Mouse (Mus musculus): ENCODE results near the gene Ano1.

Ano1 gene

DNA sequence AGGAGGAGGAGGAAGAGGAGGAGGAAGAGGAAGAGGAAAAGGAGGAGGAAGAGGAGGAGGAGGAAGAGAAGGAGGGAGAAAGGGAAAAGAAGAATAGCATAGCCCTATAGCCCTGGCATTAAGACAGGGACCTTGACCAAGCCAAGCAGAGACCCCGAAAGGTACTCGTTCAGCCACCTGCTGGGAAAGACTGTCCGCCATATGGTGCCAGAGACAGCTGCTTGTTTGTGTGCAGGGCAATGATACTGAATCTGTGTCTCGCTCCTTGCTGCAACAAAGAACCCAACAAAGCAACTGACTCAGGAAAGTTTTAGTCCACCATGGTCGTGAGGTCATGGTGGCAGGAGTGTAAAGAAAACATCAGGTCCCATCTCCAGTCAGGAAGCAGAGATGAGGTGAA is 34.0 kb downstream of the Ano1 start:
- no peak for DNase-seq (ENCODE audit: extremely low read depth, low read depth, low spot score)

DNA sequence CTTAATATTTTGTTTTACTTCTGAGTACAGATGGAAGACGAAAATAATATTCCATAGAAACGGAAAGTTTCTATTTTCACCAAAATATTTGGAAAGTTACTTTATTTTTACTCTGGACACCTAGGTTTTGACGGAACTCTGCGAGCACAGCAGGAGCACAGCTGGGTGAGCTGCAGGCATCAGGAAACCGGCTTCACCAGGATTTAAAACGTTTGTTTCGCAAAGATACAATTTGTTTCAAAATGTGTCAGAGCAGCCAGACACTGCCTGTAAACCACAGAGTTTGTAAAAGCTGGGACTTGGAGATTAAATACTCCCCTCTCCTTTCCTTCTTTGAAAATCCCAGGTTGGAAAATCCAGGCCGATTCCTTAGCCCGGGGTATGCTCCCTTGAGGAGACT is 53.9 kb downstream of the Ano1 start:
- no peak for DNase-seq (ENCODE audit: extremely low read depth, low read depth, low spot score)

DNA sequence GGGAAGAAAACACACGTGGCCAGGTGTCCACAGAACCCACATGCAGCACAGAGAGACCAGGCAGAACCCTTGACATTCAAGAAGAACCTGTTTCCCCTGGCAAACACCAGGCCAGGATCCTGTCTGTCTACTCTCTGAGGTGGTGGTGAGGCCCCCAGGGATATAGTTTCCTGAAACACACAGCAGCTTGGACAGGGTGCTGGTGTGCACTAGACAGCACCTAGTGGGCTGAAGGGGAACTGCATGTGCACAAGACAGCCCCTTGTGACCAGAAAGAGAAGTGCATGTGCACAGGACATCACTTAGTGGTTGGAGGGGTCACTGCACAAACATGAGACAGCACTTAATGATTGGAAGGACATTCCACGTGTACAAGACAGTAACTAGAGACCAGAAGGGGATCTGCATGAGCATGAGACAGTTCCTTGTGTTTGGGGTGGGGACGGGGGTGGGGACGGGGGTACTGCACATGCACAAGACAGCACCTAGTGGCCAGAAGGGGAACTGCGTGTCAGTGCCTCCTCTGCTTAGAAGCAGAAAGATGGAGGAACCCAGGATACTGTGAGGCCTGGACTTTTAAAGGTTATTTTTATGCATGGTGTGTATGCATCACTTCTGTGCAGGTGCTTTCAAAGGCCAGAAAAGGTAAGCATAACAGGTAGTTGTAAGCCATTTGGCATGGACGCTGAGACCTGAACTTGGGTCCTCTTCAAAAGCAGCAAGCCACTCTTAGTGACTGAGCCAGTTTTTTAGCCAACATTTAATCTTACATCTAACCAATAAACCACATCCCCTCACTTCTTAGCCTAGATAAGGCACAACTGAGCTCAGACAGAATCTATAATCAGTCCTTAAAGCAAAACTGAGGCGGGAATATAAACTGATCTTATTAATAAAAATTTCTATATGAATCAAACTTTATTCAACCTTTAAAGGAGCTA is 54.7 kb downstream of the Ano1 start:
- peak; percentile 79 for DNase-seq (ENCODE audit: extremely low read depth, low read depth, low spot score)

DNA sequence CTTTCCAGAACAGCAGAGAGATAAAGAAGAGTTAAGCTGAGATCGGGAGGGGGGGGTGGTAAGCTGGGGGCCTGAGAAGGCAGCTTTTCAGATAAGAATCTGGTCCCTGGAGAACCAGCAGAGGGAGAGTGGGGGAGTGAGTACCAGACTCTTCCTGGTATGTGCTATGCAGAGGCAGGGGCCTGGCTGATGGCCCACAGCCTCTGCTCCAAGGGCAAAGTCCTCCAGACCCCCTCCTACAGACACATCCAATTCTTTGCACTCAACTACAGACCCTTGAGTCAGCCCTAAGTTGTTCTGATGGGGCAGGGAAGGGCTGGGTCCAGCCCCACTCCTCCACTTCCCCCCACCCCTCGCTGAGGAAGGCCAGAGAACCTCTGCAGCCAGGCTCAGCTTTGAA is 61.9 kb downstream of the Ano1 start:
- DNase-seq (ENCODE audit: extremely low read depth, low read depth, low spot score) = no peak

DNA sequence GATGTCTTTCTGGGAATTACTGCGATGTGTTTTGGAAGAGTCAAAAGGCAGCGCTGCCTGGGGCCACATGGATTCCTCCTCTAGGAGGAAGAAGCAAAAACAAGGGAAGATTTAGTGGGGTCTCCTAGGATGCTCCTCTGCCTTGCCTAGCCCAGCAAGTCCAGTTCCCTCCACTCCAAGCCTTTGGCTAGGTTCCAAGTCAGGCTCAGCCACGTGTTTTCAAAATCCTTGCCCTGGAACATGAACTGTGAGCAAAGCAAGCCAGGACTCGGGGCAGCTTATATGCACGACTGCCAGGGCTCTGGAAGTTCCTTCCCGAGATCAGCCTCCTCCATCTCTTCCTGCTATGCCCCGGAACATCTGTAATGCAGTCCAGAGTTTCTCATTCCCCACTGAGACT is 62.6 kb downstream of the Ano1 start:
- no peak for DNase-seq (ENCODE audit: extremely low read depth, low read depth, low spot score)

DNA sequence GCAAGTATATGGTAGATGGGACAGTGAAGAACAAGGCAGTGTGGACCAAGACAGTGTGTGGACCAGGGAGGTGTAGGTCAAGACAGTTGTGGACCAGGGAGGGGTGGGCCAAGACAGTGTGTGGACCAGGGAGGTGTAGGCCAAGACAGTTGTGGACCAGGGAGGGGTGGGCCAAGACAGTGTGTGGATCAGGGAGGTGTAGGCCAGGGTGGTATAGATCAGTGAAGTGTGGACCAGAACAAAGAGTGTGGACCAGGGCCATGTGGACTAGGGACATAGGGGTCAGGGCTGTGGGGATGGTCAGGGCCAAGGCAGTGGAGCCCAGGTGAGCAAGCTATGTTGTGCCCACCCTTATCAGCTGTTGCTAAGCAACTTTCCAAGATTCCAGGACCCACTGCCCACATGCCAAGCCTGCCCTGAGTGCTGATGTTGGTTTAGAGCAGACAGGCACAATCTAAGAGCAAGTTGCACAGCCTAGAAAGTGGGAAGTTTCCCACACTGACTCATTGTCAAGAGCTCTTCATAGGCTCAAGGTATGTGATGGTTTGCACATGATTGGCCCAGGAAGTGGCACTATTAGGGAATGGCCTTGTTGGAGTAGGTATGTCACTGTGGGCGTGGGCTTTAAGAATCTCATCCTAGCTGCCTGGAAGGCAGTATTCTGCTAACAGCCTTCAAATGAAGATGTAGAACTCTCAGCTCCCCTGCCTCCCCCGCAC is 64.0 kb downstream of the Ano1 start:
- DNase-seq (ENCODE audit: extremely low read depth, low read depth, low spot score) = no peak

DNA sequence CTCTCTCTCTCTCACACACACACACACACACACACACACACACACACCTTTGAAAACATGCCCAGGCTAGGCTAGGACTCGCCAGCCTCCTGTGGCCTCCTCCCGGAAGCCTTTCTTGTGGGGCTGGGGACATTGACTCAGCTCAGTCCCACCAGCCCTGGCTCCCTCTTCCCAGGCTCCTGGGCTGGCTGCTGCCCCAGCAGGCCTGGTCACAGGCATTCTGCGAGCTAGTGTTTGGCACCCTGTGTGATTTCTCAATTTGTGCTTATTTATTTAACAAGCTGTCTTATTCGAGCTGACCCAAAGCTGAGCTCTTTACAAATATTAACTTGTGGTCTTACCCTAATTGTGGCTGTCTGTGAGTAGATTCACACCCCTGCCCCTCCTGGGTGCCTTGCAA is 66.8 kb downstream of the Ano1 start:
- DNase-seq (ENCODE audit: extremely low read depth, low read depth, low spot score) = no peak

DNA sequence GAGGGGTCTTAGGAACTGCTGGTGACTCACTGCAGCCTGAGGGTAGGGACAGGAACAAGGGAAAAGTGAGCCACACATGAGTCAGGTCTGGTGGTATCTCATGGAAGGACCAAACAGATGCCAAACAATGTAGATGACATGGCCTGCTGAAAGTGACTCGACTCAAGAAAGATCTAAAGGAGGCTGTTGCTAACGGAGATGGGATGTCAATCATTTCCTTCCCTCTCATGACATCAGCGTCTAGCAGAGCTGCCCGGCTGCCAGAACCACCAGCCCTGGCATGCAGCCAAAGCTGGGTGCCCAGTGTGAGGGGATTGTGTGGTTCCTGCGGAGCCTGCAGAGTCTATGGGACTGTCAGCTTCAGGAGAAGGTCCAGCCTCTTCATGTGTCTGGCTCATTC is 67.3 kb downstream of the Ano1 start:
- DNase-seq (ENCODE audit: extremely low read depth, low read depth, low spot score) = no peak

DNA sequence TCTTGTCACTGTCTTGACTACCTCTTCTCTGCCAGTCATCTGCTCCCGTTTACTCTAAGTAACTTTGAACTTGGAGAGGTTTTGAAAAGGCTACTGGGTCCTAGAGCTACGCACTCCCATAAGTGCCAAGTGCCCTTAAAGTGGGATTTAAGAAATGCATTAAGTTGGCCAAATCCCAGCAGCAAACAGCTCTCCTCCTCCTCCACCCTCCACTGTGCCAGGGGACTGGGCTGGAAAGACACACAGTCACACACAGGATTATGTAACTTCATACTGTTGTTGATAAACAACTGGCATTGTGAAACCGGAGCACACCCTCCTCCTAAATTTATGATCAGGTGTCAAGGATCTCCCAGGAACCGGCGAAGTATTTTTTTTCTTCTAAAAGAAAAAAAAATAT is 71.7 kb downstream of the Ano1 start:
- peak; percentile 71 for DNase-seq (ENCODE audit: extremely low read depth, low read depth, low spot score)

DNA sequence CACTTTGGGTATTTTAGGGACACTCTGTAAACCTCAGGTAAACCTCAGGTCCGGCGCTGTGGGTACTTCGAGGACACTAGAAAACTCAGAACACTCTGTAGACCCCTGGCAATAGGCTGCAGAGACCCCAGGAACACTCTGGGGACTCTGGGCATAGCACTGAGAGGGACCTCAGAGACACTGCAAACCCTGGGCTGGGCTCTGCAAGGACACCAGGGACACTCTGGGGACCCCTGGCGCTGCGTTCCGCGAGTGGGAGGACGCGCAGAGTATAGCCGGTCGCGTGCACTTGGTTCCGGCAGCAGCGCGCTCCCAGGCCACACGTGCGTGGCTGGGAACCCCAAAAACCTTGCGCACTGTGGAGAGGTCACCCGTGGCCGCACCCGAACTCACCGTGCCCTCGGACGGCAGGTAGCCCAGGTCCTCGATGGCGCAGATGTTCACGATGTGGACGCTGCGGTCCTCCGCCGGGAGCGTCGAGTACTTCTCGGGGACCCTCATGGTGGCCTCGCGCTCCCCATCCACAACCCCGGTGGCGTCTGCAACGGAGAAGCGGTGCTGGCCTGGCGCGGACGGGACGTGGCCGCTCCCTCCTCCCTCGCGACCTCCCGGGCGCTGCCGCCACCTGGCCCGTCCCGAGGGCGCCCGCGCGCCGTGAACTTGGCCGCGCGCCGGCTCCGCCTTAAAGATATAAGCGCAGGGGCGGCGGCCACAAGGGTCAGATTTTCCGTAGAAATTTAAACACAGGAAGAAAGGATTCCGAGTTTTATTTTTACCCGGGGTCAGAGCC is 73.3 kb downstream of the Ano1 start:
- DNase-seq (ENCODE audit: extremely low read depth, low read depth, low spot score) = no peak

DNA sequence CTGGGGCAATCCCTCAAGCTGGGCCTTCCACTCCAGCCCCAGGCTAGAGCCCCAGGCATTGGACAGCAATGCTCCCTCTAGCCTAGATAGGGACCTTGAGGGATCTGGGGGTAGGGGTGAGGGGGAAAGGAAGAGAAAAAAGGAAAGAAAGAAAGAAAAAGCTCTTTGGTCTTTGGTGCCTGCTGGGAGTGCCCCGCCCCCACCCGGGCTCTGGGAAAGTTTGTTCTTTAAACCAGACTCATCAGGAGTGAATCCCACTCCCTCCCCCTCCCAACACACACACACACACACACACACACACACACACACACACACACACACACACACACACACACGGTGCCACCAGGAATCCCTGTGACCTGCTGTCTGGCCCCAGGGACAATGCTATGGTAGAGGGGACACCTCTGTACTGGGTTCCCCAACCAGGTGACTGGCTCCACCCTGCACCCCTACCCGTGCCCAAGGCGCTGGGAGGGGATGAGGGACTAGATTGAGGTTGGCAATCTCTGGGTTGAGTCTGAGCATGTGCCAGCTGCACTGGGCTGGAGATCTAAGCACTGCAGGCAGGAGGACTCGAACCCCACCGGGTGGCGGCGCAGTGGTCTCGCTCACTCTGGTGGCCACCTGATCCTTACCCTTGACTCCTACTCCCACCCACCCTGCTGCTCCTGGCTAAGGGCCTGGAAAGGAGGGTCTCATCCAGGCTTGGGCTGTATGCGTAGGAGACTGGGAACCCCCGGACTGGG is 74.3 kb downstream of the Ano1 start:
- no peak for DNase-seq (ENCODE audit: extremely low read depth, low read depth, low spot score)

DNA sequence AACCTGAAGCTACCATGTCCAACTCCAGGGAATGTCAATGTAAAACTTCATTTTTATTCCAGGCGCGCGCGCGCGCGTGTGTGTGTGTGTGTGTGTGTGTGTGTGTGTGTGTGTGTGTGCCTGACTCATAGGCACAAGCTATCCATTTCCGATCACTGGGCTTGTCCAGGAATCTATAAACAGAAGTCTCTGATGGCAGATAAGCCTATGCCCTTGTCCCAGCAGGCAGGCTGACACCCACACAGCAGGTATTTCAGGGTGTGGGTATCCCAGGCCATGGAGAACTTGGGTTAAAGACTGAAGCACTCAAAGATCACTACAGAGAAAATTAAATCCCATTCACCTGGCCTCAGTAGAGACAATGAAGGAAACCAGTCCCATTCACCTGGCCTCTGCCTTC is 76.1 kb downstream of the Ano1 start:
- no peak for DNase-seq (ENCODE audit: extremely low read depth, low read depth, low spot score)

DNA sequence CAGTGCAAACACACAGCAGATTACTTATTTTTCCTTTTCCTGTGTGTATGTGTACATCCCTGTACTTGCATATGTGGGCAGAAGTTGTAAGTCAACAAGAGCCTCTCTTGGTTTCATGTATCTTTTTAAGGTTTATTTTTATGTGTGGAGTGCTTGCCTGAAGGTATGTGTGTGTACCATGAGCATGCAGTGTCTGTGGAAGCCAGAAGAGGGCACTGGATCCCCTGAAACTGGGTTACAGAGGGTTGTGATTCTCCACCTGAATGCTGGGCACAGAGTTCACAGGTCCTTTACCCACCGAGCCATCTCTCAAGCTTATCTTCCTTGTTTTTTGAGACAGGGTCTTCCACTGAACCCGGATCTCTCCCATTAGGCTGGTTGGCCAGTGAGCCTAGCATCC is 81.9 kb downstream of the Ano1 start:
- DNase-seq (ENCODE audit: extremely low read depth, low read depth, low spot score) = no peak

DNA sequence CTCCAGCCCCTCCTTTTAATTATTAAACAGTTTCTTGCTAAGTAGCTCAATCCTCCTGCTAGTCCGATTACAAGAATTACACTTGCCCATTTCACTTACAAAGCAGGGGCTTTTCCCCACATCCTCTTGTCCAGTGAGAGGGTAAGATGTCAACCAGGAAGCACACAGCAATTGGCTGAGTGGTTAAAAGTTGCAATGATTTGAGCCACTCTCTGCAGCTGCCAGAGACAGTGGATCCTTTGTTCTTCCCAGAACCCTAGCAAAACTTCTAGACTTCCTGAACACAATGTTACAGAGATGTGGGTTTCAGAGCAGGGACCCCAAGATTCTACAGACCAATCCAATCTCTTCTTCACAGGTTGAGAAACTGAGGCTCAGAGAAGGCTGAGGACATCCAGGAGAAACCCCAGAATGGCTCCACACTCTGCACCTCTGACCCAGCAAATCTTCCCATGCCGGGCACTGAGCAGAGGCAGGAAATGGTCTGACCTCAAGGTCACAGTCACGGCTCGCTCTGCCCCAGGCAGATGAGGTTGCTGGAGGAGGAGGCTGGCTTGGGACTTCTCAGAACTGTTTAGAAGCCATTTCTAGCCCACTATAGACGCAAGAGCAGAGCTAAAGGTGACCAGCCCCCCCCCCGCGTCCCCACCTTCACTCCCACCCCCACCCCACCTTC is 83.0 kb downstream of the Ano1 start:
- no peak for DNase-seq (ENCODE audit: extremely low read depth, low read depth, low spot score)

DNA sequence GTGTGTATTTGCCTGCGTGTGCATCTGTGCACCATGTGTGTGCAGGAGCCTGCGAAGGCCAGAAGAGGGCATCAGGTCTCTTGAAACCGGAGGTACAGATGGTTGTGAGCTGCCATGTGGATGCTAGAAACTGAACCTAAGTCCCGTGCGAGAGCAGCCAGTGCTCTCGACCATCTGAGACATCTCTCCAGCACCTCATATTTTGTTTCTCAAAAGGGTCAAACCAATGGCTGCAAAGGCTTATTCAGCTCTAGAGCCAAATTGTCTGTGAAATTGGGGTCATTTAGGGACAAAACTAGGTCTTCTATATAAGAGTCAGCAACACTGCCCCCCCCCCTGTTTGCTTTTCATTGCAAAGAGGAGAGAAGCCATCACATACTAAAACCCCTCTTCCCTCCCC is 84.7 kb downstream of the Ano1 start:
- no peak for DNase-seq (ENCODE audit: extremely low read depth, low read depth, low spot score)

DNA sequence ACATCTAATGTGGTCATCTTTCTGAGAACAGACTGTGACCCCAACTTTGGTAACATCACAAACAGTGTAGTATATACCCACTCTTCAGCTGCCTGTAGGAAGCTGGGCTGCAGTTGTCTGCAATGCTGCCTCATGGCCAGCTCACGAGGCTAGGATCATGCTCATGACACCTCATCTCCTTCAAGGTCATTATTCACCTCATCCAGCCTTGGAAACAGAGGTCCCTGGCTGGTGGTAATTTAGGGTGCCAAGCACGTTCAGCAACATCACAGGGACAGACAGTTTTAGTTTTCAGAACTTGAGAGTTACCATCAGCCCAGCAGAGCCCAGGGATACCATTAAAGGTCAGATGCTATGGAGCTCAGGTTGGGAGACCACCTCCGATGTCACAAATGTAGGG is 86.2 kb downstream of the Ano1 start:
- DNase-seq (ENCODE audit: extremely low read depth, low read depth, low spot score) = no peak

DNA sequence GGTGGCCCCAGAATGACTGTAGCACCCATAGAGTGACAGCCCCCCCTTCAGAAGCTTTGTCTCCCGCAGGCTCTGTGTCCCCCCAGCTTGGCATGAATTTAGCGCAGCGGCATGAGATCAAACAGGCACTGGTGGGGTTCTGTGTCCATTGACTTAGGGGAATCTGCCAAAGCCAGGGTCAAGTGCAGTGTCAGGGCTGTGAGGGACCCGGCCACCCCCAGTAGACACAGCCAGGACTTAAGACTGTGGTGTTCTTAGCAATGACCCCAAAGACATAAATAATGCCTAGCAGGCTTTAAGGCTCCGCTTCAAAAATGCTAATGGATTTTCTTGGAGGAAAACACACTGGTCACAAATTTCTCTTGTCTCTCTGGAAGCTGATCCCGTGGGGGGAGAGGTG is 88.2 kb downstream of the Ano1 start:
- DNase-seq (ENCODE audit: extremely low read depth, low read depth, low spot score) = no peak

DNA sequence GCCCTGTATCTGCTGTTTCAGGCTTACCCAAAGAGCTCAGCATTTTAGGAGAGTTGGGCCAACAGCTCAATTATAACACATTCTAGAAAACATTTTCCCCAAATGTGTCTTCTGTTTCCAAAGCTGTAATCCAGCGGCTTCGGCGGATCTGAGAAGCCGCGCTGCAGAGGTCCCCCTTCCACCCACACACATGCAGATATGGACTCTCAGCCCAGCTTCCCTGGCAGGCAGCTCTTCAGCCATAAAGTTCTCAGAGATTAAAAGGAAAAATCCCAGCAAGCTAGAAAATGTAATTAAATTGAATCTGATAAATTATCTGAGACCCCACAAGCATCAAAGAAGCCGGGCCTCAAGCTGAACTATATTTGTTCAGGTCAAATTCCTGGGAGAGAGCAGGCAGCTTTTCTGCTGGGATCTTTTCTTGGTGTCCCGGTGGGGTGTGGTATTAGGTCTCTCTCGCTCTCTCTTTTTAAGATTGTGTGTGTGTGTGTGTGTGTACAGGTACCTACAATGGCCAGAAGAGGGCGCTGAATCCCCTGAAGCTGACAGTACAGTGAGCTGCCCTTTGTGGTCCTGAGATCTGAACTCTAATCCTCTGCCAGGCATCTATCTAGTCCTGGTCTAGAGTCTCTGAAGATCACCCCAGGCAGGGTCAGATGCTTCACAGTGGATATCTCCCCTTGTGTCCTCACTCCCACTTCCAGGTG is 95.4 kb downstream of the Ano1 start:
- DNase-seq (ENCODE audit: extremely low read depth, low read depth, low spot score) = no peak

DNA sequence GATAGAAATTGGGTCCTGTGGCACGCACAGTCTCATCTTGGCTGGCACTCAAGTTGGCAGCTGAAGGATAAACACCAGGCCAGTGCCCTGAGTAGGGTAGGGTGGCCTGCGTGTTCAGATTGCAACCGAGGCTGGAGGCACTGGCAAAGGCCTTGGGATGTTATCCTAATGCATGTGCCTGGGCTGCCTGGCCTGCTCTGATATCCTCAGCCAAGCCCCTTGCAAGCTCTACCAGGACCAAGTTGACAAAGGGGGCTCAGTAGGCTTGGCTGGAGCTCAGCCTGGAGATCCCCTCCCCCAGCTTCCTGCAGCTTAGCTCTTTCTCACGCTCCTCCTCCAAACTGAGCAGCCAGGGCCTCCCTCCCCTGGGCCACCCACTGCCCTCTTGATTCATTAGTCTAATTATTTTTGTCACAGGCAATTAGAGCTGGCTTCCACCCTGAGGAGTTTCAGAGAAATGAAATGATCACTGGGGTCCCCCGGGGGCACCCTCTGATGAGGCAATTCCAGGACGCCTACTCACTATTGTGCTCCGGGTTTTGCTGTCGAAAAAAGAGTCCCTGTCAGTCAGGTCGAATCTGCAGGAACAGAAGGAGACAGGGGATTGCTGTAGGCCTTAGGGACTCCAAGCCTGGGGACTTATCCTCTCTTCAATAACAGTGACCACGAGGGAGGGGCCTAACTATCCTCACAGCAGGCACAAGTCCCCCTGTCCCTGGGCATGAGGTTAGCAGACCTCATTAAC is 97.9 kb downstream of the Ano1 start:
- DNase-seq (ENCODE audit: extremely low read depth, low read depth, low spot score) = peak; percentile 34

All from fat pad, adult 2 months (tissue).